Mouse (Mus musculus) cerebellum, postnatal 10 days (tissue): ENCODE data around the gene Emcn.

Experiments used
- DNase-seq, 2 experiments: peaks; one replicate each; pipeline ENCODE4 v3.0.0; 2021; ENCODE audit warnings: mixed read lengths in 2 of 2

The Emcn gene

GRCm38 (mm10) chr3:137415451-137416086 is 74.7 kb downstream of the Emcn start:
- DNase-seq: peak; percentile 75 to 82

- peak; percentile 58 to 74 for DNase-seq
Measured at GRCm38 (mm10) chr3:137418636-137419035, 77.8 kb downstream of the Emcn start.

GRCm38 (mm10) chr3:137429516-137429915 is 88.6 kb downstream of the Emcn start:
- no peak for DNase-seq

GRCm38 (mm10) chr3:137464902-137465629 is 124.2 kb downstream of the Emcn start:
- peak; percentile 83 to 90 for DNase-seq

GRCm38 (mm10) chr3:137465953-137466352 is 125.1 kb downstream of the Emcn start:
- peak; percentile 64 to 79 for DNase-seq

- DNase-seq: peak; percentile 54 to 67
Measured at GRCm38 (mm10) chr3:137466766-137467165, 125.9 kb downstream of the Emcn start.

GRCm38 (mm10) chr3:137467386-137467785 is 126.5 kb downstream of the Emcn start:
- peak; percentile 45 to 60 for DNase-seq

GRCm38 (mm10) chr3:137472145-137472544 is 131.3 kb downstream of the Emcn start:
- no peak for DNase-seq

GRCm38 (mm10) chr3:137479761-137480339 is 139.0 kb downstream of the Emcn start:
- DNase-seq: peak; percentile 25 to 35

GRCm38 (mm10) chr3:137481157-137481556 is 140.3 kb downstream of the Emcn start:
- DNase-seq: no peak
